Mouse (Mus musculus) C2C12 (cell line): ENCODE data around the gene Zxdc. TPM values are rescaled to one million over a fixed set of nuclear protein-coding genes. Genes with fewer than 3 reads are reported as not detected.

ENCODE experiments used
- H3K27me3 ChIP-seq: one replicate; pipeline ENCODE4 v1.6.1; 2011; ENCODE audit not compliant: control insufficient read depth, insufficient read depth, insufficient read length
- H3K36me3 ChIP-seq: one replicate; pipeline ENCODE4 v1.6.1; 2011; ENCODE audit not compliant: control insufficient read depth, insufficient read depth
- H3K4me3 ChIP-seq: one replicate; pipeline ENCODE4 v1.5.1; 2011; ENCODE audit warnings: mild to moderate bottlenecking, control low read depth; ENCODE audit not compliant: poor library complexity, insufficient read depth, severe bottlenecking
- H3K79me2 ChIP-seq: one replicate; pipeline ENCODE4 v1.6.1; 2011; ENCODE audit not compliant: control insufficient read depth, insufficient read depth
- H3K79me3 ChIP-seq: one replicate; pipeline ENCODE4 v1.6.1; 2011; ENCODE audit warnings: low read depth, control low read depth
- H3ac ChIP-seq: one replicate; pipeline ENCODE3; 2011; ENCODE audit warnings: low read depth; ENCODE audit not compliant: control insufficient read depth, insufficient read length
- CEBPB ChIP-seq: IDR thresholded peaks from one replicate; pipeline ENCODE4 v1.6.1; 2011; ENCODE audit warnings: low read depth, mild to moderate bottlenecking, control low read depth, moderate library complexity
- CTCF ChIP-seq: IDR thresholded peaks from one replicate; pipeline ENCODE4 v1.5.1; 2011; ENCODE audit not compliant: control insufficient read depth, insufficient read depth, insufficient read length
- FOSL1 ChIP-seq: IDR thresholded peaks from one replicate; pipeline ENCODE4 v1.8.0; 2011; ENCODE audit warnings: mild to moderate bottlenecking, low read length; ENCODE audit not compliant: poor library complexity, insufficient read depth, severe bottlenecking
- MAX ChIP-seq: IDR thresholded peaks from one replicate; pipeline ENCODE4 v1.6.1; 2011; ENCODE audit warnings: mild to moderate bottlenecking, control low read depth
- MYOD1 ChIP-seq: IDR thresholded peaks from one replicate; pipeline ENCODE4 v1.6.1; 2011; ENCODE audit warnings: low read depth; ENCODE audit not compliant: control insufficient read depth, insufficient read length
- MYOG ChIP-seq: IDR thresholded peaks from one replicate; pipeline ENCODE4 v1.6.1; 2011; ENCODE audit not compliant: control insufficient read depth, insufficient read length; ENCODE audit errors: extremely low read depth
- USF1 ChIP-seq: IDR thresholded peaks from one replicate; pipeline ENCODE4 v1.6.1; 2011; ENCODE audit warnings: low read depth, mild to moderate bottlenecking, control low read depth, moderate library complexity
- polyA plus RNA-seq: library from polyadenylated mRNA; unstranded; fragments of >200 nt; fragmentation: generic; extraction: Trizol; gene quantifications from one replicate; pipeline ENCODE4 v1.2.1, GENCODE M21; 2012; ENCODE audit warnings: missing spikeins

Gene Zxdc
- polyA plus RNA-seq, 1 experiment: 7.4 TPM

DNA sequence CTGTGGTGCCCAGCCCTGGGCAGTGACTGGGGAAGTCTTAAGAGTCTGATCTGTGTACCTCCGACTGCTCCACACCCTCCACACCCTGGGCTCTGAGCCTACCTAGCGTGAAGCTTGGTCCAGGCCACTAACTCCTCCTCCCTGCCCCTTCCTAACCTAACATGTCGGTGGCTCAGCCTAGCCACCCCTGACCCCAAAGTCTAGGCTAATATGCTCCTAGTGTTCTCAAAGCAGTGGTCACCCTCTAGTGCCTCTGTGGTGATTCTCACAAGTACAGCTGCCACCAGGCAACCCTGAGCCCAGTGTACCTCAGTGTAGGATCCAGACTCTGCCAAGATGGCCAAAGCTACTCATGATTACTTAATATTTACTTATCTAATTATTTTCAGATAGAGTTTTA is 65.4 kb downstream of the Zxdc start:
- Histone ChIP-seq H3K79me2 (no peaks in the 10 kb centered on the region), H3K36me3 (no peaks in the 10 kb centered on the region), H3K4me3 (no peak overlapping the region), H3ac (no peak overlapping the region), H3K79me3 (no peaks in the 10 kb centered on the region), H3K27me3 (peaks cover 10% of the 10 kb centered on the region)
- TF ChIP-seq MYOG (no peak), USF1 (no peak), CEBPB (no peak), FOSL1 (no peak), CTCF (no peak), MYOD1 (no peak), MAX (no peak)

DNA sequence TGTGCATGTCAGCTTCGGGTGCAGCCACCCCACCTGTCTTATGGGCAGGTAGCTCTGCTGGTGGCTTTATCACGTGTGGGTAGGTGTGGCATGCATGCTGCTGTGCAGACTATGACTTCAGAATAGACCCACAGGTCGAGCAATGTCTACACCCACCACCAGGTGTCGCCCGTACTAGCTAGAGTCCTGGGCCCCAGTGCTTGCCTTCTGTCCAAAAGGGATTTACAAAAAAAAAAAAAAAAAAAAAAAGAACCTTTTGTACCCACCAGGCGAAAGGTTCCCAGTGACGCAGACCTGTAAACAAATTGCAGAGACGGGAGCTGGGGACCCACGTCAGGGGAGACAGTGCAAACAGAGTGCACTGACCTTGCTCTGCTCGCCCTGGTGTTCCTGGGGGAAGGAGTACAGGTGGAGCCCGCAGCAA is 65.9 kb downstream of the Zxdc start:
- Histone ChIP-seq H3K36me3 (no peaks in the 10 kb centered on the region), H3K27me3 (peaks cover 10% of the 10 kb centered on the region), H3K79me2 (no peaks in the 10 kb centered on the region), H3K4me3 (no peak overlapping the region), H3K79me3 (no peaks in the 10 kb centered on the region), H3ac (no peak overlapping the region)
- TF ChIP-seq FOSL1: no peak
- TF ChIP-seq CTCF: peak; percentile 57

DNA sequence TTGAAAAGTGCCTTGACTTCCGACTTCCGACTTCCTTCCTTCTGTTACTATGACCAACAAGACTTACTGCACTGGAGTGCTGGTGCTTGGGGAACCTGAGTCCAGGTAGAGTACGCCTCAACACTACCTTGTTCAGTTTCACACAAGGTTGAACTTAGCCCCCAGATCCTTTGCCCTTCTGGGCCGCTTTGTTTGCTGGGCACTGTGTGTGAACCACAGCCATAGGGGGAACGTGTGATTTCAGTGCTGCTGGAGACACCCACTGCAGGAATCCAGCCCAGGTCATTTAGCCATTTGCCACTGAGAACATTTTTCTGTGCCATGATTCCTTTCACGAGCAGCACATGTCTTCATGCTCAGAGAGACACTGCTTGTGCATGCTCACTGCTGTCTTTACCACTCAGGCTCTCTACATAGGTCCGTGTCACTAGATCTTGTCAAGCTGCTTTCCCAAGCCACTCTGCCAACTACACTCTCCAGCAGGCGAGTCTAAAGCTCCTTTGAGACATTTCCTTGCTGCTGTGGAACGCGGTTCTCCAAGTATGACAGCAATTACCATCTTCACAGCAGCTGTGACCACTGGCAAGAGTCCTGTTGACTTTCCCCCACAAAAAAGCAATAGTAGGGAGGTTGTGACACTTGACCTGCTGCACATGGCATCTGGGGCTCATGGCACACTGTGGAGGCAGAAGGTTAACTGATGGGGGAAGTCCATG is 67.1 kb downstream of the Zxdc start:
- TF ChIP-seq MYOD1 (no peak), MAX (no peak), USF1 (no peak), CTCF (no peak), MYOG (no peak), CEBPB (no peak), FOSL1 (no peak)
- Histone ChIP-seq H3K79me3 (no peaks in the 10 kb centered on the region), H3K4me3 (no peak overlapping the region)

DNA sequence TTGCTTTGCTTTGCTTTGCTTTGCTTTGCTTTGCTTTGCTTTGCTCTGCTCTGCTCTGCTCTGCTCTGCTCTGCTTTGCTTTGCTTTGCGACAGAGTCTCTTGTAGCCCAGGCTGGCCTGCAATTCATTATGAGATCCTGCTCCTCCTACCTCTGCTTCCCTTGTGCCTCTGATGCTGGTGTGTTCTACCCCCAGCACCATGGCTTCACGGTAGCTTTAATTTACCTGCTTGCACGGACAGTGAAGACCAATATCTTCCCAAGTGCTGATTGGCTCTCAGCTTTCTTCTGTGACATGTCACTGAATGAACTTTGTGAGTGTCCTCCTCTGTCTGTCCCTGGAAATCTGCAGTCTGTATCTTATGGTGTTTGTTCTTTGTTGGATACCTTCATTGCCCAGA is 67.7 kb downstream of the Zxdc start:
- Histone ChIP-seq H3K4me3 (no peak overlapping the region), H3K36me3 (no peaks in the 10 kb centered on the region), H3K79me3 (no peaks in the 10 kb centered on the region), H3K79me2 (no peaks in the 10 kb centered on the region), H3K27me3 (peaks cover 10% of the 10 kb centered on the region), H3ac (no peak overlapping the region)
- no peak for TF ChIP-seq CEBPB
- no peak for TF ChIP-seq MYOD1
- TF ChIP-seq MAX: no peak
- TF ChIP-seq FOSL1: no peak
- no peak for TF ChIP-seq CTCF

More for the DNA sequence above, 67.1 kb downstream of the Zxdc start:
- H3K36me3 ChIP-seq: no peaks in the 10 kb centered on the region
- H3ac ChIP-seq: no peak overlapping the region
- peaks cover 10% of the 10 kb centered on the region for H3K27me3 ChIP-seq
- H3K79me2 ChIP-seq: no peaks in the 10 kb centered on the region

DNA sequence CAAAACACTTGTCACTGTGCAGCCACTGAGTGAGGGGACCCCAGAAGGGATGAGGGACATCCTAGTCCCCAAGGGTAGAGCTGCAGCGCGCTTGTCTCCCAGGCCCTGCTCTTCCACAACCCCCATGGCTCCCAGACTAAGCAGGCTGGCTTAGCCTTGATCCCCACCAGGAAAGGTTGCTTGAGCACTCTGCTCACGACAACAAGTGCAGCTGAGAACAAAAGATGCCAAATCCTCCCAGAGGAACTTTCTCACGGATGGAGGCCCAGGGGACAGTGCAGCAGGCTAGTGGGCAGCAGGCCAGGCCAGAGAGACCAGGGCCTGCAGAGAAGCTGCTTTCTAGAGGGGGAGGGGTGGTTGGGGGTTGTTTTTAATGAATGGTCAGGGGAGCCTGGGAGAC is 77.6 kb downstream of the Zxdc start:
- H3K27me3 ChIP-seq: peaks cover 8% of the 10 kb centered on the region
- TF ChIP-seq MAX (no peak), CEBPB (no peak), FOSL1 (no peak), USF1 (no peak), CTCF (no peak), MYOG (no peak), MYOD1 (no peak)
- H3ac ChIP-seq: no peak overlapping the region
- no peaks in the 10 kb centered on the region for H3K79me2 ChIP-seq
- no peaks in the 10 kb centered on the region for H3K79me3 ChIP-seq
- no peak overlapping the region for H3K4me3 ChIP-seq
- no peaks in the 10 kb centered on the region for H3K36me3 ChIP-seq

GRCm38 (mm10) chr6:90450179-90450578 is 80.9 kb downstream of the Zxdc start:
- no peaks in the 10 kb centered on the region for H3K79me2 ChIP-seq
- no peak overlapping the region for H3K4me3 ChIP-seq
- H3K79me3 ChIP-seq: no peaks in the 10 kb centered on the region
- no peaks in the 10 kb centered on the region for H3K36me3 ChIP-seq
- no peak overlapping the region for H3ac ChIP-seq
- TF ChIP-seq MYOG (no peak), CEBPB (no peak), MYOD1 (no peak), FOSL1 (no peak), CTCF (peak; percentile 39)
- peaks cover 12% of the 10 kb centered on the region for H3K27me3 ChIP-seq
